Mouse (Mus musculus) kidney, embryonic 16.5 days (tissue): ENCODE data around the gene Gm49388. TPM values are rescaled to one million over a fixed set of nuclear protein-coding genes. Genes with fewer than 3 reads are reported as not detected.
A peak's percentile ranks its signal among the peaks of the same experiment; 100 is the strongest.

Experiments used
- ATAC-seq: fragments of 200-750 bp; cut with Nextera tagmentation; 2 replicates; pipeline ENCODE4 v1.8.0; 2017; ENCODE audit warnings: moderate TSS enrichment; ENCODE audit not compliant: low FRiP score, low TSS enrichment
- H3K27ac ChIP-seq: fragments of 300-500 bp; sonication (generic); 2 replicates; pipeline ENCODE4 v1.5.1; 2014; ENCODE audit warnings: low read length
- H3K27me3 ChIP-seq: fragments of 300-500 bp; sonication (generic); 2 replicates; pipeline ENCODE4 v1.6.1; 2014; ENCODE audit warnings: low read length, control low read depth, mixed read lengths; ENCODE audit not compliant: insufficient read depth
- H3K36me3 ChIP-seq: fragments of 300-500 bp; sonication (generic); 2 replicates; pipeline ENCODE4 v1.6.1; 2014; ENCODE audit warnings: low read length, control low read depth, mixed read lengths; ENCODE audit not compliant: insufficient read depth
- H3K4me1 ChIP-seq: fragments of 300-500 bp; sonication (generic); 2 replicates; pipeline ENCODE4 v1.6.1; 2014; ENCODE audit warnings: low read length, control low read depth, mixed read lengths; ENCODE audit not compliant: insufficient read depth
- H3K4me2 ChIP-seq: fragments of 300-500 bp; sonication (generic); replicated peaks from 2 replicates; pipeline ENCODE4 v1.6.1; 2014; ENCODE audit warnings: low read depth, low read length
- H3K4me3 ChIP-seq: fragments of 300-500 bp; sonication (generic); 2 replicates; pipeline ENCODE4 v1.5.1; 2014; ENCODE audit warnings: mild to moderate bottlenecking, low read length
- H3K9ac ChIP-seq: fragments of 300-500 bp; sonication (generic); replicated peaks from 2 replicates; pipeline ENCODE4 v1.6.1; 2014; ENCODE audit warnings: low read length
- H3K9me3 ChIP-seq: fragments of 300-500 bp; sonication (generic); 2 replicates; pipeline ENCODE4 v1.6.1; 2016; ENCODE audit warnings: low read length, control low read depth
- WGBS: fragments of 180-500 bp; shearing (Covaris S2); extraction: QIAGEN DNeasy Blood & Tissue Kit; methylation state at CpG from one replicate; pipeline ENCODE4 v1.1.7; 2014; 5-methylcytosine and 5-hydroxymethylcytosine counted together
- polyA plus RNA-seq: library from polyadenylated mRNA; unstranded; fragments of >200 nt; fragmentation: Nextera tagmentation; extraction: Ambion mirVana; gene quantifications from 2 replicates; pipeline ENCODE4 v1.2.1, GENCODE M21; 2015

Gene Gm49388
- not detected in 2 replicates for polyA plus RNA-seq

GRCm38 (mm10) chr7:127785308-127785707 is at the start of gene Gm49388:
TSS of gene Gm49388 (plus strand) at chr7:127785608.
- WGBS: 93% methylated on average over 7 of the region's 7 CpGs
- H3K4me2 ChIP-seq: no peak within 1 kb of the TSS
- no peaks in the 10 kb centered on the region for H3K9me3 ChIP-seq
- peaks cover 81% of the 10 kb centered on the region for H3K36me3 ChIP-seq
- H3K27ac ChIP-seq: no peak within 1 kb of the TSS
- H3K4me1 ChIP-seq: no peaks in the 10 kb centered on the region
- no peak; the same call in 1 of the 2 replicates for ATAC-seq
- no peaks in the 10 kb centered on the region for H3K27me3 ChIP-seq
- no peak within 1 kb of the TSS for H3K4me3 ChIP-seq
- no peak within 1 kb of the TSS for H3K9ac ChIP-seq

- H3K36me3 ChIP-seq: peaks cover 15% of the 10 kb centered on the region
- under 1% methylated on average over 26 of the region's 26 CpGs for WGBS
- H3K4me3 ChIP-seq: peak within 1 kb of the TSS; percentile 84
- no peak for ATAC-seq
- H3K27ac ChIP-seq: peak within 1 kb of the TSS; percentile 93
- no peaks in the 10 kb centered on the region for H3K27me3 ChIP-seq
- peak within 1 kb of the TSS; percentile 87 for H3K9ac ChIP-seq
- H3K4me2 ChIP-seq: peak within 1 kb of the TSS; percentile 76
- peaks cover 14% of the 10 kb centered on the region for H3K4me1 ChIP-seq
- H3K9me3 ChIP-seq: no peaks in the 10 kb centered on the region
Observed at GRCm38 (mm10) chr7:127744366-127745045, 40.9 kb upstream of the Gm49388 start, which contains the start of gene Fbxl19. TSS of gene Fbxl19 (plus strand) at chr7:127744543.

DNA sequence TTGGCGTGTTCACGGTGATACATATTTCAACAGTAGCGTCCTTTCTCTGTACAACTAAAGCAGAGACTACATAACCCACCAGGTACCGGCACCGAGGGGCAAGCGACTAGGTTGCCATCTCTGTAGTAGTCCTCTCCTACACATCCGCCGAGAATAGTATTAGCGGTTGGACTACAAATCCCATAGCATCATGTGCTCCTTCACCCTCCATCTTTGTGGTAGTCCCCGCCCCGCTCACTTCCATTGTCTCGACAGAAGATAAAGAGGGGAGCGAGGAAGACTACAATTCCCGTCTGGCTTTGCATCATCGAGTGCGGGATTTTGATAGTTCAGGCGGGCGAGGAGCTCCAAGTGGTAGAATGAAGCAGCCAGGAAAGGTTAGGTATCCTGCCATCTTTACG is 40.2 kb upstream of the Gm49388 start:
- WGBS: 0% methylated on average over 19 of the region's 19 CpGs
- peak; percentile 86 for ATAC-seq
- H3K9ac ChIP-seq: peak overlapping the region; percentile 87
- peak overlapping the region; percentile 84 for H3K4me3 ChIP-seq
- H3K27ac ChIP-seq: peak overlapping the region; percentile 93
- H3K9me3 ChIP-seq: no peaks in the 10 kb centered on the region
- peaks cover 23% of the 10 kb centered on the region for H3K36me3 ChIP-seq
- no peaks in the 10 kb centered on the region for H3K27me3 ChIP-seq
- peaks cover 14% of the 10 kb centered on the region for H3K4me1 ChIP-seq
- peak overlapping the region; percentile 76 for H3K4me2 ChIP-seq

GRCm38 (mm10) chr7:127745652-127746493 is 39.5 kb upstream of the Gm49388 start:
- WGBS: 0% methylated on average over 37 of the region's 39 CpGs
- peak; percentile 92 for ATAC-seq
- peak overlapping the region; percentile 76 for H3K4me2 ChIP-seq

GRCm38 (mm10) chr7:127746494-127747491 is 38.6 kb upstream of the Gm49388 start:
- Histone ChIP-seq H3K4me3 (peak overlapping the region; percentile 84), H3K36me3 (peaks cover 38% of the 10 kb centered on the region), H3K9ac (peak overlapping the region; percentile 87), H3K27ac (peak overlapping the region; percentile 93), H3K27me3 (no peaks in the 10 kb centered on the region), H3K4me2 (peak overlapping the region; percentile 76), H3K9me3 (no peaks in the 10 kb centered on the region), H3K4me1 (peaks cover 14% of the 10 kb centered on the region)
- peak; percentile 13 for ATAC-seq
- WGBS: under 1% methylated on average over 26 of the region's 62 CpGs

More at GRCm38 (mm10) chr7:127745652-127746493, 39.5 kb upstream of the Gm49388 start:
- Histone ChIP-seq H3K9ac (peak overlapping the region; percentile 87), H3K9me3 (no peaks in the 10 kb centered on the region), H3K27me3 (no peaks in the 10 kb centered on the region), H3K4me1 (peaks cover 14% of the 10 kb centered on the region), H3K27ac (peak overlapping the region; percentile 93), H3K36me3 (peaks cover 29% of the 10 kb centered on the region), H3K4me3 (peak overlapping the region; percentile 84)

- H3K27ac ChIP-seq: peak overlapping the region; percentile 93
- H3K27me3 ChIP-seq: no peaks in the 10 kb centered on the region
- H3K9ac ChIP-seq: peak overlapping the region; percentile 87
- peaks cover 14% of the 10 kb centered on the region for H3K4me1 ChIP-seq
- peak overlapping the region; percentile 84 for H3K4me3 ChIP-seq
- H3K36me3 ChIP-seq: peaks cover 47% of the 10 kb centered on the region
- H3K4me2 ChIP-seq: peak overlapping the region; percentile 76
- WGBS: 24% methylated on average over 6 of the region's 6 CpGs
- H3K9me3 ChIP-seq: no peaks in the 10 kb centered on the region
- no peak for ATAC-seq
Observed at GRCm38 (mm10) chr7:127747559-127748234, 37.7 kb upstream of the Gm49388 start.

DNA sequence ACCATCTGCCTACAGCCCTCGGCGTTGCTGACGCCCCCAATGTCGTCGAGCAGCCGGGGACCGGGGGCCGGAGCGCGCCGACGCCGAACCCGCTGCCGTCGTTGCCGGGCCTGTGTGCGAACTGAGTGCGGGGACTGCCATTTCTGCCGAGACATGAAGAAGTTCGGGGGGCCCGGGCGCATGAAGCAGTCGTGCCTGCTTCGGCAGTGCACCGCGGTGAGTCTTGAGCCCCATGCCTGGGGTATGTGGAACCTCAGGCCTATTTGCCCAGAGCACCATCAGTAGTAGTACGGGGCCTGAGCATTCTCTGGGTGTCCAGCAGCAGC is 37.2 kb upstream of the Gm49388 start:
- no peaks in the 10 kb centered on the region for H3K9me3 ChIP-seq

GRCm38 (mm10) chr7:127750131-127751127 is 35.0 kb upstream of the Gm49388 start:
- H3K27ac ChIP-seq: no peak overlapping the region
- no peak overlapping the region for H3K9ac ChIP-seq
- H3K4me1 ChIP-seq: peaks cover 14% of the 10 kb centered on the region
- H3K4me3 ChIP-seq: no peak overlapping the region
- no peaks in the 10 kb centered on the region for H3K27me3 ChIP-seq
- ATAC-seq: no peak
- H3K9me3 ChIP-seq: no peaks in the 10 kb centered on the region
- H3K4me2 ChIP-seq: no peak overlapping the region
- WGBS: 89% methylated on average over 19 of the region's 19 CpGs
- H3K36me3 ChIP-seq: peaks cover 66% of the 10 kb centered on the region

More for the DNA sequence above, 37.2 kb upstream of the Gm49388 start:
- Histone ChIP-seq H3K4me3 (0 out of 2 replicates have a peak overlapping the region, but pooled peaks have one; percentile 84), H3K27me3 (no peaks in the 10 kb centered on the region), H3K27ac (no peak overlapping the region), H3K36me3 (peaks cover 52% of the 10 kb centered on the region), H3K4me2 (0 out of 2 replicates have a peak overlapping the region, but pooled peaks have one; percentile 76), H3K9ac (no peak overlapping the region), H3K4me1 (peaks cover 19% of the 10 kb centered on the region)
- 87% methylated on average over 27 of the region's 28 CpGs for WGBS
- no peak for ATAC-seq
